Mouse (Mus musculus): ENCODE measurements around the gene Lat2. TPM values are rescaled to one million over a fixed set of nuclear protein-coding genes. Genes with fewer than 3 reads are reported as not detected.

Lat2 gene
- total and polyA plus RNA-seq, 2 experiments = 1.0 to 1.4 TPM

DNA sequence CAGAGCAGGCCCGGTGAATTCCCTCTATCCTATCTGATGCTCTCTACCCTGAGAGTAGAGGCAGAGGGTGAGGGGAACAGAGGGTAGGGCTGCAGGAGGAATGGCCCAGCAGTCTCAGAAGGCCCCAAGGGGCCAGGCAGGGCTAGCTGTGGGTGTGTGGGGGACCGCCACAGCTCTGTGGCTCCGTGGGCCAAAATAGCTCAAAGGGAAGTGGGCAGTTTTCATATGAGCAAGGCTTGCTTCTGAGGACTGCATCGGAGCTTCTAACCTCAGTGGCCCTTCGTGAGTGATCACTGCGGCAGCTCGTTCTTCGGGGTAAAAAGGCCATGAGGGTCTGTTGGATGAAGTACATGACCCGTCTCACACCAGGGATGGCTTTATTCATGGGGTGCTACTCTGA, 1.1 kb downstream of the Lat2 start:
- no peaks in the 10 kb centered on the region for H3K4me1 ChIP-seq (ENCODE audit: control insufficient read depth, insufficient read depth, low read length)
- H3K36me3 ChIP-seq (ENCODE audit: control insufficient read depth, insufficient read depth, low read length) = no peaks in the 10 kb centered on the region
- no peak overlapping the region for H3K4me3 ChIP-seq (ENCODE audit: insufficient read depth, low read depth, low read length)
- H3K27ac ChIP-seq (replicated peaks; ENCODE audit: insufficient read depth, low read depth, low read length) = no peak overlapping the region
- no peak for DNase-seq (ENCODE audit: extremely low read depth, low read depth, low spot score)
- H3K27me3 ChIP-seq (ENCODE audit: control insufficient read depth, insufficient read depth, low read length) = no peaks in the 10 kb centered on the region
- H3K9ac ChIP-seq (ENCODE audit: low read depth, low read length) = no peak overlapping the region
- TF ChIP-seq POLR2A (IDR thresholded peaks at IDR 0.05; ENCODE audit: extremely low read depth, insufficient read depth, low read length) (no peak), CTCF (IDR thresholded peaks at IDR 0.05; ENCODE audit: low read depth, low read length) (no peak)
- no peaks in the 10 kb centered on the region for H3K79me2 ChIP-seq (ENCODE audit: control insufficient read depth, insufficient read depth, low read length)
- WGBS = 85% methylated on average over 9 of the region's 9 CpGs

DNA sequence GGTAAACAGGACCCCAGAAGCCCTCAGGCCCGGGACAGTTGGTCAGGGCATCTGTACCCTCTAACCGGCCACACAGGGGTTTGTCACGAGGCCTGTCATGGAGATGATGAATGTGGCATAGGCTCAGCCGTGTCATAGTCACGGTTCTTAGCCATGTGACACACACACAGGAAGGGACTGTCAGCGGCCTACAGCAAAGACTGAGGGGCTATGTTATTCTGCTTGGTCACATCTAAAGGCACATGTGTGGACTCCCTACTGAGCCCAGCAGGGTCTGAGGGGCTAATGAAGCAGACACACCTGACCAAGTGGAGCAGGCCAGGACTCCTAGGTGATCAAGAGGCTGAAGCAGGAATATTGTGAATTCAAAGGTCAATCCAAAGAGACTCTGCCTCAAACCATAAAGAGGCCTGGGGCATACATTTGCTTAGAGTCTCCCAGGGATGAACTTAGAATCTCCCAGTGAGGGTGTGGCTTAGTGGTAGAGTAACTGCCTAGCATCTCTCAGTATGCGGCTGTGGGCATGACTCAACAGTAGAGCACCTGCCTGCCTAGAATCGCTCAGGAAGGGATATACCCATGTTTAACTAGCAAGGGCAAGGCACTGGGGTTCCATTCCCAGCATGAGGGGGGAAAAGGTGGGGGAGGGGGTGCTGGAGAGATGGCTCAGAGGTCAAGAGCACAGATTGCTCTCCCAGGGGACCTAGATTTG, 2.9 kb downstream of the Lat2 start:
- 63% methylated on average over 8 of the region's 8 CpGs for WGBS
- Histone ChIP-seq H3K4me1 (ENCODE audit: control insufficient read depth, insufficient read depth, low read length) (no peaks in the 10 kb centered on the region), H3K4me3 (ENCODE audit: insufficient read depth, low read depth, low read length) (no peak overlapping the region), H3K79me2 (ENCODE audit: control insufficient read depth, insufficient read depth, low read length) (no peaks in the 10 kb centered on the region), H3K9ac (ENCODE audit: low read depth, low read length) (no peak overlapping the region), H3K27me3 (ENCODE audit: control insufficient read depth, insufficient read depth, low read length) (no peaks in the 10 kb centered on the region), H3K36me3 (ENCODE audit: control insufficient read depth, insufficient read depth, low read length) (no peaks in the 10 kb centered on the region), H3K27ac (replicated peaks; ENCODE audit: insufficient read depth, low read depth, low read length) (no peak overlapping the region)
- TF ChIP-seq CTCF (IDR thresholded peaks at IDR 0.05; ENCODE audit: low read depth, low read length) (no peak), POLR2A (IDR thresholded peaks at IDR 0.05; ENCODE audit: extremely low read depth, insufficient read depth, low read length) (no peak)
- DNase-seq (ENCODE audit: extremely low read depth, low read depth, low spot score) = no peak

DNA sequence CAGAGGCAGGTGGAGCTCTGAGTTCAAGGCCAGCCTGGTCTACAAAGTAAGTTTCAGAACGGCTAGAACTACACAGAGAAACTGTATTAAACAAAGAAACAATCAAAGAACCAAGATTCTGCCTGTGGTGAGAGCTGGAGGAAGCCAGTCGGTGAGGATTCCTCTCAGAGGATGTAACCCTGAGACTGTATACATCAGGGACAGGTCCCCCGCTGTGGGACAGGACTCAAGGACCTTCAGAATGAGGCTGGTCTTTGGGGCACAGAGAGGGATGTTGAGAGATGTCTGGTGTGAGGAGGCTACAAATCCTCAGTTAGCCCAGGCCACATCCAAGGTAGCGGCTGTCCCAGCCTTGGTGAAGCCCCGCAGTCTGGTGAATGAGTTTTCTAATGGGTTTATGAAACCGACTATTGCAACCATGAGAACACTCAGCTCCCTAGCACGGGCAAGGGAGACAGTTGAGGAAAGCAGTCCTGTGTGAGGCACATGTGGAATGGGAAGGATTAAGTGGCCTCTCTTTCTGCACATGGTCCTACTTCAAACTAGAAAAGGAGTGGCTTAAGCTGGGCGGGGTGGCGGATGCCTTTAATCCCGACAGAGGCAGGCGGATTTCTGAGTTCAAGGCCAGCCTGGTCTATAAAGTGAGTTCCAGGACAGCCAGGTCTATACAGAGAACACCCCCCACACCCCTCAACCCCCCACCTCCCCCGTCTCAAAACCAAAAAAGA, 4.7 kb downstream of the Lat2 start:
- TF ChIP-seq CTCF (IDR thresholded peaks at IDR 0.05; ENCODE audit: low read depth, low read length) (no peak), POLR2A (IDR thresholded peaks at IDR 0.05; ENCODE audit: extremely low read depth, insufficient read depth, low read length) (no peak)
- no peaks in the 10 kb centered on the region for H3K36me3 ChIP-seq (ENCODE audit: control insufficient read depth, insufficient read depth, low read length)
- no peak for DNase-seq (ENCODE audit: extremely low read depth, low read depth, low spot score)
- no peak overlapping the region for H3K9ac ChIP-seq (ENCODE audit: low read depth, low read length)
- no peaks in the 10 kb centered on the region for H3K4me1 ChIP-seq (ENCODE audit: control insufficient read depth, insufficient read depth, low read length)
- no peaks in the 10 kb centered on the region for H3K79me2 ChIP-seq (ENCODE audit: control insufficient read depth, insufficient read depth, low read length)
- 88% methylated on average over 12 of the region's 12 CpGs for WGBS
- H3K27ac ChIP-seq (replicated peaks; ENCODE audit: insufficient read depth, low read depth, low read length) = no peak overlapping the region
- H3K27me3 ChIP-seq (ENCODE audit: control insufficient read depth, insufficient read depth, low read length) = no peaks in the 10 kb centered on the region
- no peak overlapping the region for H3K4me3 ChIP-seq (ENCODE audit: insufficient read depth, low read depth, low read length)

DNA sequence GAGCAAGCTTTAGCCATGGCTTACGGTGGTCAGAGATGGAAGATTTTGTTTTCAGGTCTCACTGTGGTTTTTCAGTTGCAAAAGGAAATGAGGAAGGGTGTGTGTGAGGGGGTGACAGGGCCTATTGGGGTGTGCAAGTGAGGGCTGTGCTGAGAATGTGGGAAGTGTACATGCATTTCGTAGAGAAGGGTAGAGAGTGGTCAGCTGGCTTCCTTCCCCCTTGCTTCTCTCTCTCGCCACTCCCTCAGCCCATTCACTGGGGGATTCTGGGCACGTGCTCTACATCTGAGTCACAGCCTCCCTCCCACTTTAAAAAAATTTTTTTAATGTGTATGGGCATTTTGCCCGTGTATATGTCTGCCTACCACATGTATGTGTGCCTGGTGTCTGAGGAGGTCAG, 7.7 kb downstream of the Lat2 start:
- Histone ChIP-seq H3K27me3 (ENCODE audit: control insufficient read depth, insufficient read depth, low read length) (no peaks in the 10 kb centered on the region), H3K4me3 (ENCODE audit: insufficient read depth, low read depth, low read length) (no peak overlapping the region), H3K36me3 (ENCODE audit: control insufficient read depth, insufficient read depth, low read length) (no peaks in the 10 kb centered on the region), H3K27ac (replicated peaks; ENCODE audit: insufficient read depth, low read depth, low read length) (no peak overlapping the region), H3K4me1 (ENCODE audit: control insufficient read depth, insufficient read depth, low read length) (no peaks in the 10 kb centered on the region), H3K79me2 (ENCODE audit: control insufficient read depth, insufficient read depth, low read length) (no peaks in the 10 kb centered on the region), H3K9ac (ENCODE audit: low read depth, low read length) (no peak overlapping the region)
- DNase-seq (ENCODE audit: extremely low read depth, low read depth, low spot score) = no peak
- TF ChIP-seq CTCF (IDR thresholded peaks at IDR 0.05; ENCODE audit: low read depth, low read length) = no peak
- TF ChIP-seq POLR2A (IDR thresholded peaks at IDR 0.05; ENCODE audit: extremely low read depth, insufficient read depth, low read length) = no peak
- 70% methylated on average over 5 of the region's 5 CpGs for WGBS

DNA sequence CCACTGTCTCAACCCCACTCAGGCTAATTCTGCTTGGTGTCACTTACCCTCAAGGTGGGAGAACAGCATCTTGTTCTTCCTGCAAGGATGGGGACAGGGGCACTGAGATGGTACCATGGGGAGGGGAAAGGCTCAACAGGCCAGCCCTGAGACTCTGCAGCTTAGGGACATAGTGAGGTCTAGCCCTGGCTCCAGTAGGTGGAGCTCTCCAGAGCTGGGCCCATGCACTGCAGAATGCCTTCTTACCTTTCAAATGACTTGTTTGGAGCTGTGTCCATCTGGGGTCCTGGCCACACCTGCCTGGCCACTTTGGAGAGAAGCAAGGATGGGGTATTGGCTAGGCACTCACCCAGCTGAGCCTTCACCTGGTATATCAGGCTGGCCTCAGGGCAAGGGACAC, 8.5 kb downstream of the Lat2 start:
- Histone ChIP-seq H3K27me3 (ENCODE audit: control insufficient read depth, insufficient read depth, low read length) (no peaks in the 10 kb centered on the region), H3K9ac (ENCODE audit: low read depth, low read length) (no peak overlapping the region), H3K4me3 (ENCODE audit: insufficient read depth, low read depth, low read length) (no peak overlapping the region), H3K79me2 (ENCODE audit: control insufficient read depth, insufficient read depth, low read length) (no peaks in the 10 kb centered on the region), H3K27ac (replicated peaks; ENCODE audit: insufficient read depth, low read depth, low read length) (no peak overlapping the region), H3K36me3 (ENCODE audit: control insufficient read depth, insufficient read depth, low read length) (no peaks in the 10 kb centered on the region), H3K4me1 (ENCODE audit: control insufficient read depth, insufficient read depth, low read length) (no peaks in the 10 kb centered on the region)
- DNase-seq (ENCODE audit: extremely low read depth, low read depth, low spot score) = no peak
- TF ChIP-seq CTCF (IDR thresholded peaks at IDR 0.05; ENCODE audit: low read depth, low read length) = peak; percentile 20; the same call in 1 of the 2 replicates
- TF ChIP-seq POLR2A (IDR thresholded peaks at IDR 0.05; ENCODE audit: extremely low read depth, insufficient read depth, low read length) = no peak

DNA sequence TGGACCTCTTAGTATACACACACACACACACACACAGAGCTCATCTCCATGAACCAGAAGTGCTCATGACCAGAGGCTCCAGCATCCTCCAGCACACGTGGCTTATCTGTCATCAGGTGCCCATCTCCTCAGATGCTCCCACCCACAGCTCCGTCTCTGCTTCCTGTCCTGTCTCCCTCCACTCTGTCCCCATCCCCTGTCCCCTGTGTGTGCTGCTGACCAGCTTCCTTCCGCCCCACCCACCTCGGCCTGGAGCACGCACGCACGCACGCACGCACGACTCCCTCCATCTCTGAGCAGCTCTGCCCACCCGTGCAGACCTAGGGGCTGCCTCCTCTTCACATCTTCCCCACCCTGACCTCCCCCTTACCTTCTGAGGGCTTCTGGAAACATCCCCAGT, 10.4 kb downstream of the Lat2 start:
- WGBS = 87% methylated on average over 11 of the region's 11 CpGs
- H3K79me2 ChIP-seq (ENCODE audit: control insufficient read depth, insufficient read depth, low read length) = no peaks in the 10 kb centered on the region
- H3K4me1 ChIP-seq (ENCODE audit: control insufficient read depth, insufficient read depth, low read length) = no peaks in the 10 kb centered on the region
- no peak overlapping the region for H3K4me3 ChIP-seq (ENCODE audit: insufficient read depth, low read depth, low read length)
- H3K36me3 ChIP-seq (ENCODE audit: control insufficient read depth, insufficient read depth, low read length) = no peaks in the 10 kb centered on the region
- H3K27ac ChIP-seq (replicated peaks; ENCODE audit: insufficient read depth, low read depth, low read length) = no peak overlapping the region
- no peak overlapping the region for H3K9ac ChIP-seq (ENCODE audit: low read depth, low read length)
- no peaks in the 10 kb centered on the region for H3K27me3 ChIP-seq (ENCODE audit: control insufficient read depth, insufficient read depth, low read length)
- no peak for TF ChIP-seq POLR2A (IDR thresholded peaks at IDR 0.05; ENCODE audit: extremely low read depth, insufficient read depth, low read length)
- no peak for TF ChIP-seq CTCF (IDR thresholded peaks at IDR 0.05; ENCODE audit: low read depth, low read length)
- DNase-seq (ENCODE audit: extremely low read depth, low read depth, low spot score) = no peak
